Mouse (Mus musculus) heart, embryonic 16.5 days (tissue): Measurements from ENCODE around the gene Atg14. TPM values are rescaled to one million over a fixed set of nuclear protein-coding genes. Genes with fewer than 3 reads are reported as not detected.

Experiments
- ATAC-seq: fragments of 200-750 bp; cut with Nextera tagmentation; replicated peaks from 2 replicates; pipeline ENCODE4 v1.8.0; 2017; ENCODE audit warnings: moderate number of reproducible peaks; ENCODE audit not compliant: insufficient read depth, low FRiP score; ENCODE audit errors: extremely low read depth
- H3K27ac ChIP-seq: fragments of 300-500 bp; sonication (generic); 2 replicates; pipeline ENCODE4 v1.5.1; 2014; ENCODE audit warnings: mild to moderate bottlenecking, low read length, control low read depth, moderate library complexity
- H3K27me3 ChIP-seq: fragments of 300-500 bp; sonication (generic); 2 replicates; pipeline ENCODE4 v1.6.1; 2014; ENCODE audit warnings: low read length, mixed read lengths; ENCODE audit not compliant: control insufficient read depth, insufficient read depth
- H3K36me3 ChIP-seq: fragments of 300-500 bp; sonication (generic); 2 replicates; pipeline ENCODE4 v1.6.1; 2014; ENCODE audit not compliant: control insufficient read depth, insufficient read depth
- H3K4me1 ChIP-seq: fragments of 300-500 bp; sonication (generic); 2 replicates; pipeline ENCODE4 v1.6.1; 2014; ENCODE audit warnings: low read length, mixed read lengths; ENCODE audit not compliant: control insufficient read depth, insufficient read depth
- H3K4me2 ChIP-seq: fragments of 300-500 bp; sonication (generic); 2 replicates; pipeline ENCODE4 v1.6.1; 2014; ENCODE audit warnings: low read depth, mild to moderate bottlenecking, control low read depth, low read length
- H3K4me3 ChIP-seq: fragments of 300-500 bp; sonication (generic); 2 replicates; pipeline ENCODE4 v1.5.1; 2014; ENCODE audit warnings: mild to moderate bottlenecking, control low read depth, low read length
- H3K9ac ChIP-seq: fragments of 300-500 bp; sonication (generic); 2 replicates; pipeline ENCODE4 v1.6.1; 2014; ENCODE audit warnings: low read length, control low read depth
- H3K9me3 ChIP-seq: fragments of 300-500 bp; sonication (generic); replicated peaks from 2 replicates; pipeline ENCODE4 v1.6.1; 2016; ENCODE audit warnings: low read length; ENCODE audit not compliant: control insufficient read depth
- WGBS: fragments of 180-500 bp; shearing (Covaris S2); extraction: QIAGEN DNeasy Blood & Tissue Kit; methylation state at CpG from one replicate; pipeline ENCODE4 v1.1.7; 2014; 5-methylcytosine and 5-hydroxymethylcytosine counted together
- polyA plus RNA-seq: library from polyadenylated mRNA; unstranded; fragments of >200 nt; fragmentation: Nextera tagmentation; extraction: Ambion mirVana; gene quantifications from 2 replicates; pipeline ENCODE4 v1.2.1, GENCODE M21; 2015

Gene Atg14
- polyA plus RNA-seq, 1 experiment from 2014 or later: 10.6 TPM

DNA sequence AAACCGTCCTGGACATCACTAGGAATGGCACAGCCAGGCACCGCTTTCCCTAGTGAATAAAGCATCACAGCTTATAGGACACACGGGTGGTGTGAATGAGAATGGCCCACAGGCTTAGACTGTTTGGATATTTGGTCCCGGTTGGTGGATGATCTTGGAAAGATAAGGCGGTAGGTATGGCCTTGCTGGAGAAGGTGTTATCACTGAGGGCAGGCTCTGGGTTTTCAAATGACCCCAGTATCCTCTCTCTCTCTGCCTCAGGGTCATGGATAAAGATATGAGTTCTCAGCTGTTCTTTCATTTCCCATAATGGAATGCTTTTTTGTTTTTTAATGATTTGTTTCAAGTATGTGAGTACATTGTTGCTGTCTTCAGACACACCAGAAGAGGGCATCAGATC lies 15.2 kb downstream of the Atg14 start:
- WGBS: 90% methylated on average over 5 of the region's 5 CpGs
- H3K27ac ChIP-seq: no peak overlapping the region
- no peaks in the 10 kb centered on the region for H3K27me3 ChIP-seq
- H3K9me3 ChIP-seq: no peaks in the 10 kb centered on the region
- no peak overlapping the region for H3K9ac ChIP-seq
- H3K4me1 ChIP-seq: no peaks in the 10 kb centered on the region
- peaks cover 22% of the 10 kb centered on the region for H3K36me3 ChIP-seq
- H3K4me3 ChIP-seq: no peak overlapping the region
- H3K4me2 ChIP-seq: no peak overlapping the region
- no peak for ATAC-seq

DNA sequence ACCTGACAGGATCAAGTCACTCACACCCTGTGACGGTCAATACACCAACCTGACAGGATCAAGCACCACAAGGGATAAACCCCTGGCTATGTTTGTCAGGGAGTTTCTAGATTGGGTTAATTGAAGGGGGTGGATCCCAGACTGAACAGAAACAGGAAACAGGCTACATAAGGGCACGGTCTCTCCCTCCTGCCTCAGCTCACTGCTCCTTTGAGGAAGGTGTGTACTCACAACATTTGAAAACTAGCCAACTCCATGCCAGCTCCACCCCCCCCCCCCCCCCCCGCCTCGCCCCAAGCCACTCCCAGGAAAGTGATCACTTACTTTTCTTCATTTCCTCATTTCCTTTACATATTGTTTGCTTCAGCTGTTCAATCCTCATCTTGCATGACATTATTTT lies 16.2 kb downstream of the Atg14 start:
- no peak overlapping the region for H3K27ac ChIP-seq
- H3K4me2 ChIP-seq: no peak overlapping the region
- ATAC-seq: no peak
- H3K9me3 ChIP-seq: no peaks in the 10 kb centered on the region
- H3K27me3 ChIP-seq: no peaks in the 10 kb centered on the region
- WGBS: 96% methylated on average over 4 of the region's 4 CpGs
- H3K4me1 ChIP-seq: no peaks in the 10 kb centered on the region
- H3K36me3 ChIP-seq: peaks cover 22% of the 10 kb centered on the region
- H3K4me3 ChIP-seq: no peak overlapping the region
- H3K9ac ChIP-seq: no peak overlapping the region

DNA sequence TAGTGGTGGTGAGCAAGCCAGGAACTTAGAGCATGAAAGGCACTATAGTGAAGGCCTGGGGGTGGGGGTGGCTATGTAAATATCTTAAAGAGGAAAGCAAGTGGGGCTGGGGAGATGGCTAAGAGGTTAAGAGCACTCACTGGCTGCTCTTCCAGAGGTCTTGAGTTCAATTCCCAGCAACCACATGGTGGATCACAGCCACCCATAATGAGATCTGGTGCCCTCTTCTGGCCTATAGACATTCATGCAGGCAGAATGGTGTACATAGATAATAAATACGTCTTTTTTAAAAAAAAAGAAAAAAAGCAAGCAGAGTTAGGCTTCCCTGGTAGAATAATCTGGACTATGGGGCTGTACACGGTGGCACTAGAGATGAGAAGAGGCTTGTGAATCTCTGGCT lies 17.1 kb downstream of the Atg14 start:
- H3K9me3 ChIP-seq: no peaks in the 10 kb centered on the region
- no peak for ATAC-seq
- no peak overlapping the region for H3K27ac ChIP-seq
- no peaks in the 10 kb centered on the region for H3K27me3 ChIP-seq
- H3K36me3 ChIP-seq: peaks cover 30% of the 10 kb centered on the region
- no peak overlapping the region for H3K4me2 ChIP-seq
- no peak overlapping the region for H3K9ac ChIP-seq
- no peaks in the 10 kb centered on the region for H3K4me1 ChIP-seq
- H3K4me3 ChIP-seq: no peak overlapping the region
- 87% methylated on average over 2 of the region's 2 CpGs for WGBS

DNA sequence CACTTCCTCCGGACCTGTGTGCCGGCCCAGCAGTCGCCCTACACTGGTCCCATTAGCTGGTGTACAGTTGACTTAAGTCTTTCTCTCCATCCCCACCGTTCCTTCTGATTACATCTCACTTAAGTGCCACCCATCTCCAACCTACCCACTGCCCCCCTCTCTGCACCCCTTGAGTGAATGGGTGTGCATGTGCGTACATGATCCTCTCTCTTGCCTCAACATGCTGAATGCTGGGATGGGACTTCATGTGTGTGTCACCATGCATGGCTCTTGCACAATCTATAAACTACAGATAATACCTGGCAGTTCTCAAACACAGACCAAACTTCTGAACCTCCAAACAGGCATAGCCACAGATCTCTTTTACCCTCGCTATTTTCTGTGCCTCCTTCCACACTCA lies 18.8 kb downstream of the Atg14 start:
- Histone ChIP-seq H3K36me3 (peaks cover 40% of the 10 kb centered on the region), H3K27ac (no peak overlapping the region), H3K9ac (no peak overlapping the region), H3K27me3 (no peaks in the 10 kb centered on the region), H3K4me1 (no peaks in the 10 kb centered on the region), H3K9me3 (no peaks in the 10 kb centered on the region), H3K4me2 (no peak overlapping the region), H3K4me3 (no peak overlapping the region)
- no peak for ATAC-seq
- WGBS: 92% methylated on average over 6 of the region's 6 CpGs

DNA sequence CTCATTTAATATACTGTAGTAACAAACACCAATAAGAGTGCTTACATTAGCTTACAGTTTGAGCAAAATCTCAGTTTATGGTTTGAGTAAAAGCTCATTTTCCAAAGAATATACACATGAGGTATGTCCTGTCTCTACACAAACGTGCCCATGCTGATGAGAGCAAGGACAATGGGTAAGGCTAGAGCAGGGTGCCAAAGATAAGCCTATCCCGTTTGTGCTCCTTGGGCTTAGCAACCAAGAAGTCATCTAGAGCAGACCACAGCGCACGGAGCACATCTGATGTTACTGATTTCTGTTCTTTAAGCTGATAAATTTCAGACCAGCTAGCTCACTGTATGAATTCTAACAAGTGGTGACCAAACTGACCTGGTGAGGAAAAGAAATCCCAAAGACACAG lies 25.6 kb downstream of the Atg14 start:
- 85% methylated on average over 4 of the region's 4 CpGs for WGBS
- H3K4me2 ChIP-seq: no peak overlapping the region
- no peak for ATAC-seq
- no peak overlapping the region for H3K4me3 ChIP-seq
- H3K36me3 ChIP-seq: peaks cover 35% of the 10 kb centered on the region
- no peak overlapping the region for H3K27ac ChIP-seq
- H3K9ac ChIP-seq: no peak overlapping the region
- no peaks in the 10 kb centered on the region for H3K9me3 ChIP-seq
- no peaks in the 10 kb centered on the region for H3K27me3 ChIP-seq
- no peaks in the 10 kb centered on the region for H3K4me1 ChIP-seq

- H3K4me3 ChIP-seq: no peak overlapping the region
- H3K27ac ChIP-seq: no peak overlapping the region
- no peak for ATAC-seq
- peaks cover 35% of the 10 kb centered on the region for H3K36me3 ChIP-seq
- no peaks in the 10 kb centered on the region for H3K4me1 ChIP-seq
- no peak overlapping the region for H3K9ac ChIP-seq
- H3K4me2 ChIP-seq: no peak overlapping the region
- no peaks in the 10 kb centered on the region for H3K9me3 ChIP-seq
- H3K27me3 ChIP-seq: no peaks in the 10 kb centered on the region
- WGBS: 49% methylated on average over 5 of the region's 5 CpGs
These were observed 26.2 kb downstream of the Atg14 start for GRCm38 (mm10) chr14:47544286-47544685.

DNA sequence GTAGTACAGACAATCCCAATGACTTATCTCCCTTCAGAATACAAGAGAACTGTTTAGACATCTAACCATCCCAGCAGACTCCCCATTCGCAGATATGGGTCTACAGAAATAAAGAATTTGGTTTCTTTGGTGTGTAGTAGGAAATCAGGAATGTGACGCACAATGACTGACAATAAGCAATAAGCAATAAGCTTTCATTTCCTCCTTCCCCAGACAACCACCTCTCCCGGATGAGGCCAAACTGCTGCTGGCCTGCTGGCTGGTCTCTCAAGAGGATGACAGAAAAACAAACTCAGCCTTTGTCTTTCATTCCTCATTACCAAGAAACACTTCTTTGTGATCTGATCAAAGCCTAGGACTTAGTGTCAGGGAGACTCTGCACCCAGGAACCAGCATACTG lies 28.2 kb downstream of the Atg14 start:
- no peaks in the 10 kb centered on the region for H3K27me3 ChIP-seq
- H3K36me3 ChIP-seq: peaks cover 22% of the 10 kb centered on the region
- H3K4me2 ChIP-seq: no peak overlapping the region
- no peak overlapping the region for H3K27ac ChIP-seq
- no peak overlapping the region for H3K4me3 ChIP-seq
- H3K4me1 ChIP-seq: no peaks in the 10 kb centered on the region
- ATAC-seq: no peak
- H3K9ac ChIP-seq: no peak overlapping the region
- H3K9me3 ChIP-seq: no peaks in the 10 kb centered on the region
- 95% methylated on average over 3 of the region's 3 CpGs for WGBS

GRCm38 (mm10) chr14:47541325-47541948 lies 29.0 kb downstream of the Atg14 start:
- H3K9me3 ChIP-seq: no peaks in the 10 kb centered on the region
- H3K27me3 ChIP-seq: no peaks in the 10 kb centered on the region
- H3K9ac ChIP-seq: no peak overlapping the region
- no peak overlapping the region for H3K4me3 ChIP-seq
- no peak overlapping the region for H3K4me2 ChIP-seq
- peaks cover 15% of the 10 kb centered on the region for H3K36me3 ChIP-seq
- 81% methylated on average over 10 of the region's 10 CpGs for WGBS
- no peak overlapping the region for H3K27ac ChIP-seq
- no peaks in the 10 kb centered on the region for H3K4me1 ChIP-seq
- no peak for ATAC-seq

GRCm38 (mm10) chr14:47535096-47535495 lies 35.4 kb downstream of the Atg14 start:
- no peak overlapping the region for H3K4me2 ChIP-seq
- no peaks in the 10 kb centered on the region for H3K27me3 ChIP-seq
- no peak overlapping the region for H3K9ac ChIP-seq
- no peak overlapping the region for H3K4me3 ChIP-seq
- H3K4me1 ChIP-seq: peaks cover 16% of the 10 kb centered on the region
- 89% methylated on average over 1 of the region's 1 CpGs for WGBS
- no peak overlapping the region for H3K27ac ChIP-seq
- no peak for ATAC-seq
- H3K9me3 ChIP-seq: no peaks in the 10 kb centered on the region
- 0 out of 2 replicates have a peak, but pooled peaks cover 2% of the 10 kb centered on the region for H3K36me3 ChIP-seq
